Mouse (Mus musculus) neural tube, embryonic 12.5 days (tissue): ENCODE results near the gene Cacna1c. TPM values are rescaled to one million over a fixed set of nuclear protein-coding genes. Genes with fewer than 3 reads are reported as not detected.

Experiments
- ATAC-seq: fragments of 200-750 bp; cut with Nextera tagmentation; 2 replicates; pipeline ENCODE4 v1.8.0; 2017; ENCODE audit warnings: low read depth, mild to moderate bottlenecking, moderate TSS enrichment, moderate library complexity; ENCODE audit not compliant: low FRiP score
- H3K27ac ChIP-seq: fragments of 300-500 bp; sonication (generic); 2 replicates; pipeline ENCODE4 v1.5.1; 2016
- H3K27me3 ChIP-seq: fragments of 300-500 bp; sonication (generic); replicated peaks from 2 replicates; pipeline ENCODE4 v1.6.1; 2016; ENCODE audit warnings: mild to moderate bottlenecking
- H3K36me3 ChIP-seq: fragments of 300-500 bp; sonication (generic); 2 replicates; pipeline ENCODE4 v1.6.1; 2016; ENCODE audit warnings: mild to moderate bottlenecking
- H3K4me1 ChIP-seq: fragments of 300-500 bp; sonication (generic); 2 replicates; pipeline ENCODE4 v1.6.1; 2016
- H3K4me2 ChIP-seq: fragments of 300-500 bp; sonication (generic); replicated peaks from 2 replicates; pipeline ENCODE4 v1.6.1; 2016; ENCODE audit warnings: mild to moderate bottlenecking
- H3K4me3 ChIP-seq: fragments of 300-500 bp; sonication (generic); 2 replicates; pipeline ENCODE4 v1.5.1; 2016
- H3K9ac ChIP-seq: fragments of 300-500 bp; sonication (generic); 2 replicates; pipeline ENCODE4 v1.6.1; 2016; ENCODE audit warnings: mild to moderate bottlenecking
- H3K9me3 ChIP-seq: fragments of 300-500 bp; sonication (generic); 2 replicates; pipeline ENCODE4 v1.6.1; 2016; ENCODE audit warnings: mild to moderate bottlenecking
- WGBS: fragments of 180-500 bp; shearing (Covaris S2); methylation state at CpG from one replicate; pipeline ENCODE4 v1.1.7; 2016; 5-methylcytosine and 5-hydroxymethylcytosine counted together
- polyA plus RNA-seq: library from polyadenylated mRNA; unstranded; fragments of >200 nt; fragmentation: Nextera tagmentation; extraction: Ambion mirVana; gene quantifications from 2 replicates; pipeline ENCODE4 v1.2.1, GENCODE M21; 2016

Gene Cacna1c
- polyA plus RNA-seq, 1 experiment from 2014 or later, result 5.9 TPM

DNA sequence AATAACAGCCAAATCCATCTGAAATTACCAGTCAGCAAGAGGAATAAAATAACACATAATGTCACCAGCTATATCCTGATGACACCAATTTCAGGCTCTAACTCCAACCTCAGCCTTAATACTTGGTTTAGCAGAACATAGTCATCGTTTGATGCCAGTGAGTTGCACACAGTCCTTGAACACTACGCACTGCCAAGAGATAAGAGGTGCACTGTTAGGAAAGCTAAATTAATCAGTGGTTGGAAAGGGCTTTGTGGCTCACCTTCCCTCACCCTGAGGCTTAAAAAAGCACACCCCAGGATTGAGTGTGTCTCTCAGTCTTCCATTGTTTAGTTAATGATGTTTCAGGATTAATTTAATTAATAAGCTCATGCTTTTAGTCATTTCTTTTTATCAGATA is 16.0 kb downstream of the Cacna1c start:
- WGBS, result 95% methylated on average over 2 of the region's 2 CpGs

GRCm38 (mm10) chr6:119177101-119177500 is 19.1 kb downstream of the Cacna1c start:
- Histone ChIP-seq H3K4me3 (no peak overlapping the region), H3K27ac (no peak overlapping the region), H3K27me3 (no peaks in the 10 kb centered on the region), H3K9me3 (no peaks in the 10 kb centered on the region), H3K4me1 (peaks cover 18% of the 10 kb centered on the region), H3K9ac (no peak overlapping the region), H3K36me3 (no peaks in the 10 kb centered on the region), H3K4me2 (peak overlapping the region; percentile 66)
- 22% methylated on average over 8 of the region's 8 CpGs for WGBS
- no peak for ATAC-seq

More for the DNA sequence above, 16.0 kb downstream of the Cacna1c start:
- Histone ChIP-seq H3K27me3 (no peaks in the 10 kb centered on the region), H3K4me3 (no peak overlapping the region), H3K9me3 (no peaks in the 10 kb centered on the region), H3K4me2 (no peak overlapping the region), H3K36me3 (peaks cover 16% of the 10 kb centered on the region), H3K4me1 (peaks cover 18% of the 10 kb centered on the region), H3K9ac (no peak overlapping the region), H3K27ac (no peak overlapping the region)
- no peak for ATAC-seq

- Histone ChIP-seq H3K4me3 (peak overlapping the region; percentile 89; the same call in 1 of the 2 replicates), H3K36me3 (no peaks in the 10 kb centered on the region), H3K4me2 (peak overlapping the region; percentile 66), H3K9ac (peak overlapping the region; percentile 18; the same call in 1 of the 2 replicates), H3K27ac (no peak overlapping the region), H3K27me3 (no peaks in the 10 kb centered on the region), H3K4me1 (peaks cover 18% of the 10 kb centered on the region), H3K9me3 (no peaks in the 10 kb centered on the region)
- ATAC-seq, result no peak
- WGBS, result 62% methylated on average over 7 of the region's 7 CpGs
Observed at GRCm38 (mm10) chr6:119176103-119176502, 20.1 kb downstream of the Cacna1c start.

DNA sequence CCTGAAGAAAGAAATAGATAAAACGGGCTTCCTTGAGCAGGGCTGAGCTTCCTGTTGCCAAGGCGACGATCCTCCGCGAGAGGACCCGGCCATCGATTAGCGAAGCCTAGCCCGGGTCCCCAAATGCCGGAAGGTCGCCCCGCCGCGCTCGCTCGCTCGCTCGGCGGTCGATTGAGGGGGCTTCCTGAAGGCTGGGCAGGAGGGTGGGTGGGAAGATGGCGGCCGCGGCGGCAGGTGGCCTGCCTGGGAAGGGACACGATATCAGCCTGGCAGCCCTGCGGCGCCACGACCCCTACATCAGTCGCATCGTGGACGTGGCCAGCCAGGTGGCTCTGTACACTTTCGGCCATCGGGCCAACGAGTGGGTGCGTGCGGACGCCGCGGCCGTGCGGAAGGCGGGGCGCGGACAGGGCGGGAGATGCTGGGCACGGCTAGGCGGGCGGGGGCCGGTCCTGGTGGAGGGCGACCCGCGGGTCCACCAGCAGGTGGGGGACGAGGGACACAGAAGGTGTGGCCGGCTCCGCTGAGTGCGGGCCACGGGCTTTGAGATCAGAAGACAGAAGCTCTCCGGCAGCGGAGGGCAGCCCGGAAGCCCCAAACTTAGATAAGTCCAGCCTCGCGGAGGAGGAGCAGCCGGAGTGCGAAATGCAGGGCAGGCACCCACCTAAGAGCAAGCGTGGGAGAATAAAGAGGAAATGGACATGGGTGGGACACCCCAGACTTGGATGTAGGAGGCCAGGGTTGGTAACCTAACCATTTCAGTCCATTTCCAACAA is 21.0 kb downstream of the Cacna1c start, which contains the start of gene Dcp1b:
Gene Dcp1b (plus strand): TSS at position 176 of the 776 bp plus-strand sequence.
- H3K4me3 ChIP-seq, result peak within 1 kb of the TSS; percentile 89
- H3K36me3 ChIP-seq, result no peaks in the 10 kb centered on the region
- ATAC-seq, result peak; percentile 89
- H3K27me3 ChIP-seq, result no peaks in the 10 kb centered on the region
- peak within 1 kb of the TSS; percentile 88 for H3K9ac ChIP-seq
- peak within 1 kb of the TSS; percentile 81 for H3K27ac ChIP-seq
- H3K4me2 ChIP-seq, result peak within 1 kb of the TSS; percentile 66
- WGBS, result under 1% methylated on average over 65 of the region's 65 CpGs
- H3K4me1 ChIP-seq, result peaks cover 18% of the 10 kb centered on the region
- no peaks in the 10 kb centered on the region for H3K9me3 ChIP-seq

GRCm38 (mm10) chr6:119174307-119175074 is 21.7 kb downstream of the Cacna1c start:
- Histone ChIP-seq H3K27me3 (no peaks in the 10 kb centered on the region), H3K36me3 (no peaks in the 10 kb centered on the region), H3K4me3 (peak overlapping the region; percentile 89), H3K27ac (no peak overlapping the region), H3K4me1 (peaks cover 18% of the 10 kb centered on the region), H3K4me2 (peak overlapping the region; percentile 66), H3K9ac (0 out of 2 replicates have a peak overlapping the region, but pooled peaks have one; percentile 88), H3K9me3 (no peaks in the 10 kb centered on the region)
- ATAC-seq, result no peak; the same call in 1 of the 2 replicates
- 57% methylated on average over 12 of the region's 12 CpGs for WGBS

DNA sequence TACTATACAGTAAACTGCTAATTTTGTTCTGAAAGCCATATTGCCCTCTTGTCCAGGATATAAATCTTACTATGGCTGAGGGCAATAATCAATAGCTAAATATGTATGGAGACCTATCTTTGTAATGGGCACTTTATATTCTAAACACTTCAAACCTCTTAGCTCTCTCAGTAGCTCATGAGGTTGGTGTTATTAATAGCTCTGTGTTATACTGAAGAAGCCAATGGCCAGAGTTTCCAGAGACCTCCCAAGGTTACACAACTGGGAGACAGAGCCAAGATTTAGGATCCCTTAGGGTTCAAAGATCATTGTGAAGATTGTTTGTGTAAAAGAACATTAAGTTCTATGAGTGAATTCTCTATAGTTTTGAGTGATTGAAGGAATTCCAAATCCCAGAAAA is 30.5 kb downstream of the Cacna1c start:
- H3K27ac ChIP-seq, result no peak overlapping the region
- no peaks in the 10 kb centered on the region for H3K27me3 ChIP-seq
- H3K4me3 ChIP-seq, result no peak overlapping the region
- no peaks in the 10 kb centered on the region for H3K36me3 ChIP-seq
- H3K4me1 ChIP-seq, result no peaks in the 10 kb centered on the region
- H3K9ac ChIP-seq, result no peak overlapping the region
- no peak for ATAC-seq
- no peak overlapping the region for H3K4me2 ChIP-seq
- no peaks in the 10 kb centered on the region for H3K9me3 ChIP-seq

- no peak for ATAC-seq
- H3K4me2 ChIP-seq, result no peak overlapping the region
- no peak overlapping the region for H3K27ac ChIP-seq
- H3K36me3 ChIP-seq, result no peaks in the 10 kb centered on the region
- H3K4me1 ChIP-seq, result no peaks in the 10 kb centered on the region
- H3K27me3 ChIP-seq, result no peaks in the 10 kb centered on the region
- H3K9ac ChIP-seq, result no peak overlapping the region
- no peak overlapping the region for H3K4me3 ChIP-seq
- H3K9me3 ChIP-seq, result no peaks in the 10 kb centered on the region
- 67% methylated on average over 4 of the region's 4 CpGs for WGBS
Observed at GRCm38 (mm10) chr6:119145109-119145508, 51.1 kb downstream of the Cacna1c start.

DNA sequence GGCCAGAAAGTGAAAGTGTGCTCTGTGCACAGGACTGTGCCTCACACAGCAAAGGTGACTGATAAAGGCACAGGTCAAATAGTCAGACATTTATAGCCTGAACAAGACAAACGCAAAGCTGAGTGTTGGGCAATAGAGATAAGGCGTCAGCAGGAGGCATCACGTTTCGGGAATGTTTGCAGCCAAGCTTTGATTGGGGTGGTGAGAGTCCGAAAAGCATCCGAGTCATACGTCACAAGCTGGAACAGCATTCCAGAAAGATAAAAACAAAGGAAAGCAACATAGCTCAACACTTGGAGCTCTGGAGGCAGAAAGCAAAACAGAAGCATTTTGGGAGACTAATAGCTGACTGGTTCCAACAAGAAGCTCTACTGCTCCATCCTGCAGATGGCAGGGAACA is 56.7 kb downstream of the Cacna1c start:
- H3K4me1 ChIP-seq, result no peaks in the 10 kb centered on the region
- H3K4me2 ChIP-seq, result no peak overlapping the region
- WGBS, result 79% methylated on average over 7 of the region's 7 CpGs
- H3K27ac ChIP-seq, result no peak overlapping the region
- no peak for ATAC-seq
- H3K9me3 ChIP-seq, result no peaks in the 10 kb centered on the region
- no peak overlapping the region for H3K4me3 ChIP-seq
- no peaks in the 10 kb centered on the region for H3K36me3 ChIP-seq
- no peaks in the 10 kb centered on the region for H3K27me3 ChIP-seq
- no peak overlapping the region for H3K9ac ChIP-seq

DNA sequence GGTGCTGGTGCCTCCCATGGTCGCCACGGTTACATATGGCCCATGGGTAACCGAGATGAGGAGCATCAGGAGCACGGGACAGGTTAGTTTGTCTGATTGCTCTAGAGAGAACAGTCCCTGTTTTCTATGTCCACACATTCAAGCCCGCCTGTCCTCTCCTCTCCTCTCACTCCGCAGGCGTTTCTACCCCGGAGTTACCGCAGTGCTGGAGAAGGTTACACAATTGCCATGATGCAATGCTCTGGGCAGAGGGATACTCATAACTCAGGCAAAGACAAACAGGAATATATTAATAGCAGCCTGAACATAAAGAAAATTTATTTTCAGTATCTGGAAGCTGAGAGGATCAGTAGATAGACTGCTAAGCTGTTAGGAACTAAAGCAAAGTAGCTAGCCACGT is 58.5 kb downstream of the Cacna1c start:
- no peak for ATAC-seq
- H3K4me1 ChIP-seq, result no peaks in the 10 kb centered on the region
- WGBS, result 90% methylated on average over 10 of the region's 10 CpGs

DNA sequence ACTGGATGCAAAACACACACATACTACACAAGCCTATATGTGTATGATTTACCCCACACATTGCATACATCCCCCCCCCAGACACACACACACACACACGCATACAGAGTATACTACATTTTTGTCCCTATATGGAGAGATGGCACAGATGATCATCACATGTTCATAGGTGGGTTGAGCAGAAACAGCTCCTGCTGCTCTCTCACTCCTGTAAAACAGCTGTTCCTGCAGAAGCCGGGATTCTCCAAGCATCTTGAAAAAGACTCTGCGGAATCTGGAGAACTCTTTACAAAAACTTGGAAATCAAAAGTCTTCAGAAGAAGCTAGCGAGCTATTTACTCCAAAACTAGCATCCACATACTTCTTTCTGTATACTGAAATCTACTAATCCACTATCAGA is 63.4 kb downstream of the Cacna1c start:
- H3K4me1 ChIP-seq, result no peaks in the 10 kb centered on the region
- H3K9ac ChIP-seq, result no peak overlapping the region
- H3K4me2 ChIP-seq, result no peak overlapping the region
- H3K27me3 ChIP-seq, result no peaks in the 10 kb centered on the region
- no peak overlapping the region for H3K4me3 ChIP-seq
- H3K27ac ChIP-seq, result no peak overlapping the region
- H3K36me3 ChIP-seq, result no peaks in the 10 kb centered on the region
- 89% methylated on average over 4 of the region's 4 CpGs for WGBS
- no peak for ATAC-seq
- H3K9me3 ChIP-seq, result no peaks in the 10 kb centered on the region

More for the DNA sequence above, 58.5 kb downstream of the Cacna1c start:
- Histone ChIP-seq H3K4me2 (no peak overlapping the region), H3K27me3 (no peaks in the 10 kb centered on the region), H3K9ac (no peak overlapping the region), H3K9me3 (no peaks in the 10 kb centered on the region), H3K36me3 (no peaks in the 10 kb centered on the region), H3K4me3 (no peak overlapping the region), H3K27ac (no peak overlapping the region)

- no peaks in the 10 kb centered on the region for H3K4me1 ChIP-seq
- H3K36me3 ChIP-seq, result no peaks in the 10 kb centered on the region
- H3K27ac ChIP-seq, result no peak overlapping the region
- H3K9me3 ChIP-seq, result no peaks in the 10 kb centered on the region
- no peak overlapping the region for H3K9ac ChIP-seq
- no peak overlapping the region for H3K4me2 ChIP-seq
- 82% methylated on average over 8 of the region's 8 CpGs for WGBS
- no peak for ATAC-seq
- H3K4me3 ChIP-seq, result no peak overlapping the region
- no peaks in the 10 kb centered on the region for H3K27me3 ChIP-seq
Observed at GRCm38 (mm10) chr6:119132111-119132735, 64.0 kb downstream of the Cacna1c start.

- Histone ChIP-seq H3K36me3 (no peaks in the 10 kb centered on the region), H3K4me1 (no peaks in the 10 kb centered on the region), H3K27ac (no peak overlapping the region), H3K4me3 (no peak overlapping the region), H3K4me2 (no peak overlapping the region), H3K27me3 (no peaks in the 10 kb centered on the region), H3K9ac (no peak overlapping the region), H3K9me3 (no peaks in the 10 kb centered on the region)
- 86% methylated on average over 5 of the region's 5 CpGs for WGBS
- ATAC-seq, result no peak
Observed at GRCm38 (mm10) chr6:119129664-119130063, 66.6 kb downstream of the Cacna1c start.
